Mouse (Mus musculus) megakaryocyte-erythroid progenitor cell, adult 5-6 weeks (primary cell): ENCODE results near the gene Adam8. TPM values are rescaled to one million over a fixed set of nuclear protein-coding genes. Genes with fewer than 3 reads are reported as not detected.

Source experiments
- ATAC-seq: replicated peaks from 2 replicates; pipeline ENCODE4 v1.8.0; 2016; ENCODE audit warnings: mild to moderate bottlenecking, inconsistent platforms; ENCODE audit not compliant: severe bottlenecking, poor library complexity, low FRiP score, low TSS enrichment
- total RNA-seq, 2 experiments: library from RNA; stranded (forward) in 1 of 2; stranded (reverse) in 1 of 2; fragments of 200-1000, 215-1000 nt in 1 of 2; fragments of >200 nt in 1 of 2; fragmentation: Nextera tagmentation in 1 of 2; gene quantifications; 2 replicates each; pipeline ENCODE4 v1.2.3; 2014 to 2017

Gene Adam8
- total RNA-seq, 2 experiments from 2014 or later, result 1.5 to 2.6 TPM

DNA sequence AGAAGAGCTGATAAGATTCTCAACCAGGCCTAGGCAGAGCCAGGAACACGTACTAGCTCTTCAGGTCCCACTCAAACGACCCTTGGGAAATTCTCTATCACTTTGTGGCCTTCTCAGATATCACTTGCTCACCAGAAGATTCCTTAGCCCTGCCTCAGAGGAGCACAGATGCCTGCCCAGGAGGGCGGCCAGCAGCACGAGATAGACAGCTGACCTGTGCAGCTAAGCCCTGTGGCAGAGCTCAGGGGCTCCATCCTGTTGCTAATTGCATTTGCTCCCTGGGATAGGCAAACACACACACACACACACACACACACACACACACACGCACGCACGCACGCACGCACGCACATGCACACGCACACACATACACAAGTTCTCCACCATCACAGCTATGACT lies 10.3 kb downstream of the Adam8 start:
- no peak for ATAC-seq

- ATAC-seq, result no peak
Observed at GRCm38 (mm10) chr7:139980778-139981177, 11.6 kb downstream of the Adam8 start.

DNA sequence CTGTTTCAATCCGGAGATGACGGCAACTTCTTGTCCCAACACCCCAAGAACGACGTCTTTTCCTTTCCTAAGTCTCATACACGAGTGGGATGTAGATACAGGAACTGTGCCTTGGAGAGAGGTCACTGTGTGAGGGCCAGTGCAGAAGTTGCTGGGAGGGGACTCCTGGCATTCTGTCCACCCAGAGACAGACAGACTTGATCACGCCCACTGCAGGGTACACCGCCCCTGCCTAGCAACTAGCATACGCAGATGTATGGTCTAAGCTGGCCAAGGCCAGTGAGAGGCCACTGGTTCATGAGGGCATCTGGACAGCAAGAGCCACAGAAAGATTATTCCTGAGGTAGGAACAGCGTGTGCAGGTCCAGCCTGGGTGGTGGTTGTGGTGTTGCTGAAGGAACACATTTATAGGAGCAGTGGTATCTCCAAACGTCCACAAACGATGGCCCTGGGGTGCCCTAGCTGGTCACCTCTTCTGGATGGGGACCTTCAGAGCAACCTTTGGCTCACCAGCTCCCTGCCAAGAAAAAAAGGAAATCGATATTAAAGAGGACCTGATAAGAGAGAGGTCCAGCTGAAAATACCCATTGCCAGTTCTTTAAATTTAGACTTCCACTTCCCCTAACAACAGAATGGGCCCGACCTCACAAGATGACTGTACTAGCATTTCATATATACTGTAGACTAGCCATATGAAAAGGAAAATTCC lies 13.2 kb downstream of the Adam8 start:
- ATAC-seq, result no peak

DNA sequence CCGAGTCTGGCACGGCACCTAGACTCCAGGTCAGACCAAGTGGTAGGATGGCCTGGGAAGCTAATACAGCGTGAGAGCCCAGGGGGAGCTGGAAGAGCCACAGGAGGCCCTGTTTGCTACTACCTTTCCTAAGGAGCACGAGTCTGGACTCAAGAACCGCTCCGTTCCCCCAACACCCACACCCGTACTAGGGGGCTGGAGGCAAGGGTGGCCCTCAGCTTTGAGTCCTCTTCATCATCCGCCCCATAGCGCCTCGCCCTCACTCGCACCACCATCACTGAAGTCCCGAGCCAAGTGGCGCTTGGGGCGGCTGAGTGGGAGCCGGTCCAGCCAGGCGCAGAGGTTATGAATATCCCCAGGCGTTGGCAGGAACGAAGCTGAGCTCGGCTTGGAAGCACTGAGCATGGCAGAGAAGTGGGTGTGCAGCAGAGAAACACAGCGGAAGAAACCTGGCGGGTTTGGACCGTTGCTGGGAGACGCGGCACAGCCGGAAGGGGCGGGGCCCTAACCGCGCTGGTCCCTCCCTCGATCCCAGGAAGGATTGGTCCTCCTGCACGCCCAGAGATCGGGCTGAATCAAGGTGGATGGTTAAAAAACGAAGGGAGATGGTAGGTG lies 14.0 kb downstream of the Adam8 start, which contains the start of gene 6430531B16Rik:
TSS of gene 6430531B16Rik (minus strand) at position 478 of the 615 bp plus-strand sequence.
- peak; percentile 91 for ATAC-seq

DNA sequence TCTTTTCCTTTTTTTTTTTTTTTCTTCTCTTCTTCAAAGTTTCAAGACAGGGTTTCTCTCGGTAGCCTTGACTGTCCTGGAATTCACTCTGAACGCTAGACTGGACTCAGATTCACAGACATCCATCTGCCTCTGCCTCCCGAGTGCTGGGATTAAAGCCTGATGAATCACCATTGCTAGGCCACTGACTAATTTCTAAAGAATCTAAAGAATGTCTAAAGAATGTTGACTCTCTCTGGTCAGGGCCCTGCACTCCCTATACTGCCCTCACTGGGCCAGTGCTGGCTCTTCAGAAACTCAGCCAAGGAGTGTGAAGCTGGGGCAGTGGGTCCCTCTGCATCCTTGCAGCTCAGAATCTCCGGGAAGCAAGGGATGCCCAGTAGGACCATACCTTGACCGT lies 16.9 kb downstream of the Adam8 start:
- no peak for ATAC-seq

- ATAC-seq, result no peak
Observed at GRCm38 (mm10) chr7:139974307-139974706, 18.1 kb downstream of the Adam8 start.

GRCm38 (mm10) chr7:139972923-139973331 lies 19.4 kb downstream of the Adam8 start:
- no peak for ATAC-seq

GRCm38 (mm10) chr7:139971436-139971835 lies 20.9 kb downstream of the Adam8 start:
- no peak for ATAC-seq

GRCm38 (mm10) chr7:139970979-139971378 lies 21.4 kb downstream of the Adam8 start:
- ATAC-seq, result no peak

DNA sequence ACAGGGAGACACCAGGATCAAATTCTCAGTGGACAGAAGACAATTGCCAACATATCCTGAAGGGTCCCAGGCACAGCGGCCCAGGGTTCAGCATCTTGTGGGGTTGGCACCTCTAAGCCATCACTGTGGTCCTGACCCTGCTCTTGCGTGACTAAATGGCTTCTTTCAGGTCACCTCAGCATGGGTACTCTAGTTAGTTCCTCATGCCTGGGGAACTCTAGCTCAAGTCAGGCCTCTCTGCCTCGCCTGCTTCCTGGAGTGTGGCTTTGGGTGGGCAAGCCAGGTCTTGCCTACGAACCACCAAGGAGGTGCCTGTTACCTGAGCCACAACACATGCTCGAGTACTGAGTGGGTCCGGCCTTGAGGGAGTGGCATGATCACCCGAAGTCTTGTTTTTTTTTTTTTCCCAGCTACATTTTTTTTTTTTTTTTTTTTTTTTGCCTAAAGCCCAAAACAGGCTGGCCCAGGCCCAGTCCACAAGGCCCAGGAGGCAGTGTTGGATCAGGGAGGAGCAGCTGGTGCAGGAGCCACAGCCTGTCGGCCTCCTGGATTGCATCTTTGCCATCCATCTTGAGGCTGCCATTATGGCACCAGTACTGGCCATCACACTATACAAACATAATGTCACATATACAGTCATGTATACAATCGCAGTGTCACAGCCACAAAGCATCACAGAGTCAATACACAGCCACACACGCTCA lies 22.0 kb downstream of the Adam8 start:
- ATAC-seq, result no peak

DNA sequence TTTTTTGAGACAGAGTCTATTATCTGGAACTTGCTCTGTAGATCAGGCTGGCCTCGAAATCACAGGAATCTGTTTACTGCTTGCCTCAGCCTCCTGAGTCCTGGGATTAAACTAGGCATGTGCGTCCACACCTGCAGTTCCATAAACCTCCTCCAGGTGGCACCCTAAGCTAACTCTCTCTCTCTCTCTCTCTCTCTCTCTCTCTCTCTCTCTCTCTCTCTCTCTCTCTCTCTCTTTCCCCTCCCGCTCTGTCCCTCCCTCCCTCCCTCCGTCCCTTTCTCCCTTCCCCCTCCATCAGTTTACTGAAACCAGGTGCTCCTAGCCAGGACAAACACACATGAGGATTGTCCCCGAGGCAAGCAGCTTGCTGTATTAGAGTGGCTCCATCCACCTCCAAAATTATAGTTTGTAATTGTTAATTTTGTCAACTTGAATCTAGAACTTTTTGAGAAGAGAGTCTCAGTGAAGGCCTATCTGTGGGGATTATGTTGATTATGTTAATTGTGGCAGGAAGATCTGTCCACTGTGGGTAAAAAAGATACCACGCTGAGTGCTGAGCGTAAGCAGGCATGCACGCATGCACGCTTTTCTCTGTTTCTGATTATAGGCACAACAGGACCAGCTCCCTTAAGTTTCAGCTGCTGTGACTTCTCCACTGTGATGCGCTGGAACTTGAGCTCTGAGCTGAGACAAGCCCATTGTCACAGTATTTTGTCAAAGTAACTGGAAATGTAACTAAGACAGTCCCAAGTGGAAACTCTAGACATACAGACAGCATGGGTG lies 22.8 kb downstream of the Adam8 start:
- peak; percentile 55 for ATAC-seq

DNA sequence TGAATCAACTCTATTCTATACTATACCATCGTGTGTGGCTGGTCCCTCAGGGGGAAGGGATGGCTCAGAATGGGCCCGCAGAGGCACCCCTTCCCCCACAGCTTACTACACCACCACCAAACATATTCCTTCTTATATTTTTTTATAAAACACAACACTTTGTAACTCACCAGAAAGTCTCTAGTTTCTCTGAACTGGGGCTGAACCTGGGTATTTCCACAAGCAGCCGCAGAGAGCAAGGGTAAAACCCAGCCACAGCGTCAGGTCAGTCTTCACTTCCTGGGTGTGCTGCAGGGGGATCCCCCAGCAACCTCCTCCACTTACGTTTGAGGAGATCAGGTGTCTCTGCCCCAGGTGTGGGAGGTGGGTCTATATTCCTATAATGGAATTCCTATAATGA lies 23.9 kb downstream of the Adam8 start:
- no peak for ATAC-seq

DNA sequence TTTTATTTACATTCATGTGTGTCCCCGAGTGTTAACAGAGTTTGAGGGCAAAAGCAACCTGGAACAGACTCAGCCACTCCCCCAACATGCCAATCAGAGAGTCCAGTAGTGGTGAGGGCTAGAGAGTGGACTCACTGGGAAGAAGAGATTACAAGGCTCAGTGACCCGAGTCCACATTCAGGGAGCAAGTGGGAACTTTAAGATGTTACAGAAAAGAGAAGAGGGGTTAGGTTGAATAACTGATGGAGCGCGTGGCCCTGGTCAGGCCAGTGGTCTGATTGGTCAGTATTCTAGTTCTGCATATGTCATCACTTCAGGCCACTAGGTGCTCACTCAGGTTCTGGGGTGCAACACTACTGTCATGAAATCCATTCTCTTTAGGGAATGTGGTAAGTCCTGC lies 25.2 kb downstream of the Adam8 start:
- ATAC-seq, result no peak

DNA sequence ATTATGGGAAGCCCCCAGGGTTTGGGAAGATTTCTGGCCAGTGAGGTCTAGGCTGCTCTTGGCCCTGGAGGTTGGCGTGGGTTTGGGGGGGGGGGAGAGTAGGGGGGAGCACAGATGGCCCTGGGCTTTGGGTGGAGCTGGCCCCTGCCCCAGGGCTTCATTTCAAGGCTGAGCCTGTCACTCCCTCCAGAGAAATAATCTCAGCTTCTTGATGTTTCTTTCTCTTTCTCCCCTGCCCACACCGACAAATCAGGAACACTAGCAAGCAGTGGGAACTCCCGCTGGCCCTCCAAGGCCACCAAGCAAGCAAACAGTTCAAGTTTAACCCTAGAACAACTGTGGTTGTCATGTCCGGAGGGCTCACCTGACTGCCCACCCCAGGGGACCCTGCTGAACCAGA lies 28.5 kb downstream of the Adam8 start:
- ATAC-seq, result no peak

DNA sequence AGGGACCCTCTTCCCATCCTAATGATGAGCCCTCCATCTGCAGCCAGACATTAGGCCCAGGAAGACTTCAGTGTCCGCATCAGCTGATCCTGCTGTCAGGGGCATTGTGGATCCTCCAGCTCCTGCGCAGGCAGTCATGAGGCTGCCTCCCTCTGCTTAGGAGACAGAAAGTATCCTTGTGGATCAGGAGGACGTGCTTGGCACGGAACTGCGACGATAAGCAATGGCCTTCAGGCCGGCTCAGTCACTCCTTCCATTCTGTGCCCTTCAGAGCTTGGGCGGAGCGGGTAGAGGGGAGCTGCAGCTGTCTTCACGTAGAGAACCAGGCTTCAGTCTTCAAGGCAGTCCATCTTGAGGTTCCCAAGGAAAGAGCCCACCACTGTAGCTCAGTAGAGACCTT lies 31.2 kb downstream of the Adam8 start:
- no peak for ATAC-seq

GRCm38 (mm10) chr7:139957958-139958357 lies 34.4 kb downstream of the Adam8 start:
- ATAC-seq, result no peak

DNA sequence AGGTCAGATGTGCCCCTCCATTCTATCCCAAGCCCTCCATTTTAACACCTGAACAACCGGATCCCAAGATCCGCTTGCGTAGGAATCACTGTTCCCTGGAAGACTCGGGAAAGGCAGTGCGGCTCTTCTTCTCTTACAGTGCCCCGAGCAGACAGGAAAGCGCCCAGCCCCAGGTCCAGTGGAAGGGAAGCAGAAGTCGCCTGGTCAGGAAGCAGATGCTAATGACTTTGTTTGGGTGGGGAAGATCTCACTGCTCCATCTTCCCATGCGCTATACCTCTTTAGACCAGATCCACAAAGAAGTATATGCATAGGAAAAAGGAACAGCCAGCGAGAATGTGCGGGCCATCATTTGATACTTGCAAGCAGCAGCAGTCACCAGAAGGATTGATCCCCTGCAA lies 34.9 kb downstream of the Adam8 start:
- no peak for ATAC-seq

DNA sequence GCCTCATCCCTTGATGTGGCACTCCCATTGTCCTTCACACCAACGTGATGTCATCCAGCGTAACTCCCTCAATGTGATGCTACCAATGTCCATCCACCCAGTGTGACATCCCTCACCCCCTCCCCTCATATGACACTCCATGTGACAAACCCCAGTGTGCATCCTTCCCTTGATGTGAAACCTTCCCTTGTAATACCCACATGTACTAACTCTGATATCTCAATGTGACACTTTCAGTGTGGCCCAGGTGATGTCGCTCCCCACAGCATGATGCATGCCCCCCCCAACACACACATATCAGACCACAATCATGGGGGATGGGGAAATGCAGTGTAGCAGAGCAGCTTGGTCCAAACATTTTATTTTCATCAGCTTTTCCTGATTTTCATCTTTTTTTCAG lies 35.7 kb downstream of the Adam8 start:
- no peak for ATAC-seq

DNA sequence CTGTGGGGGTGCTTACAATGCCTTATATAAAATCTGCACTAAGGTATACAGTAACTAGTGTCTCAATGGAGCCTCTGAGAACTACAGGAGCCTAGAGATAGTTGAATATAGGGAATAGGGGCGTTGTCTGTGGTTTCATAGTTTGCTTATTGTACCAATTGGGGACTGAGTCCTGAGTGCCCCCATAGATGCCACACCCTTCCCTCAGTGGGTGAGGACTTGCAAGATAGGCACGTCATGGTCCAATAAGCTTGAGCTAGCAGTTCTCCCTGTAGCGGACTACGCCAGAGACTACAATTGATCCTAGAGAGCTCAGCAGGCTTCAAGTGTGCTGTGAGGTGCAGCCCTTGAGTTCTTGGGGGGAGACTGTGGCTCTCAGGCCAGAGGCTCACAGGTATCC lies 36.9 kb downstream of the Adam8 start:
- peak; percentile 93 for ATAC-seq
